Mouse (Mus musculus) kidney, postnatal 14 days (tissue): ENCODE data around the gene Gm10447.

Source experiments
- DNase-seq: peaks from one replicate; pipeline ENCODE4 v3.0.0; 2022; ENCODE audit warnings: mixed read lengths

Gene Gm10447

GRCm38 (mm10) chr11:53478383-53479170, 21.7 kb upstream of the Gm10447 start:
- no peak for DNase-seq

DNA sequence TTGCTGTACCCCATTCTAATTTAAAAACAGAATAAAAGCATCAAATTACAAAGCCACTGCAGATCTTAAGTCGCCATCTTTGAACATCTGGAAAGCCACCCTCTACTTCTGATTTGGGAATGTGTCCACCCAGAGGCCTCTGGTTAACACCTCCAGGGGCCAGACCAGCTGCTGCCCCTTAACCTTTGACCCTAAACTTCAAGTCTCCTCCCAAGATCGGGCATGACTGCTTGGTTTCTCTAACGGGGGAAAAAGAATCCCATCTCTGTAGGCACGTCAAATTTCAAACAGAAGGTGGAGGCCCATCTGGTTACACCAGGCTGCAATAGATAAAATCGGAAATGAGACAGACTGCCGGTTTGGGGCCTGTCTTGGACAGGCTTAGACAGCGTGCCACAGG, 20.9 kb upstream of the Gm10447 start:
- DNase-seq, result no peak

DNA sequence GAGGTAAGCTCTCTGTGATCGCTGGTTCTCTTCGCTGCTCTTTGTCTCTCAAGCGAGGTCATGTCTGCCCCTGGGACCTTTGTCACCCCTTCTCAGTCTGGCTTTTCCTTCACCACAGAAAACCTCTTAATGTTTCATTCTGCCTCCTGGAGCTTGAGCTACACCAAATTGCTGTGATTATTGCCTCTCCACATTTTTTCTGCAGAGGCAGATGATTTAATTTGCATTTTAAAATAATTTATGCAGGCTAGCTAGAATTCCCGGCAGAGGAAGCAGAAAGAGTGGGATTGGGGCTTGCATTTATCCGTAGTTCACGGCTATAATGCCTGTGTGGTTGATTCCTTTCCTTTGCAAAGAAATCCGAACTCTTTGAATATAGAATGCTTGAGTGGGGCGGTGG, 18.7 kb upstream of the Gm10447 start:
- no peak for DNase-seq

DNA sequence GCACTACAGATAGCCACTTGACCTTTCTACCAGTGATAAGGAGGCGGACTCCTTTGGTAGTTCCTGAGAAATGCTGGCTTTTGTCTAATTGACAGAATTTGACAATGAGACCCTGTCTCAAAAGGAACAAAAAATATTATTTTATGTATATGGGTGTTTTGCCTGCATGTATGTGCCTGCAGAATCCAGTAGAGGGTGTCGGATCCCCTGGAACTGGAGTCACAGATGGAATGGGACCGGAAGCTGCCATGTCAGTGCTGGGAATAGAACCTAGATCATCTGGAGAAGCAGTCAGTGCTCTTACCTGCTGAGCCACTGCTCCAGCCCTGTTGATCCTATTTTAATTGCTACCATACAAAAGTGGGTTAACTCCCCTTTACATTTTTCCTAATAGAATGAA, 15.8 kb upstream of the Gm10447 start:
- DNase-seq, result no peak

DNA sequence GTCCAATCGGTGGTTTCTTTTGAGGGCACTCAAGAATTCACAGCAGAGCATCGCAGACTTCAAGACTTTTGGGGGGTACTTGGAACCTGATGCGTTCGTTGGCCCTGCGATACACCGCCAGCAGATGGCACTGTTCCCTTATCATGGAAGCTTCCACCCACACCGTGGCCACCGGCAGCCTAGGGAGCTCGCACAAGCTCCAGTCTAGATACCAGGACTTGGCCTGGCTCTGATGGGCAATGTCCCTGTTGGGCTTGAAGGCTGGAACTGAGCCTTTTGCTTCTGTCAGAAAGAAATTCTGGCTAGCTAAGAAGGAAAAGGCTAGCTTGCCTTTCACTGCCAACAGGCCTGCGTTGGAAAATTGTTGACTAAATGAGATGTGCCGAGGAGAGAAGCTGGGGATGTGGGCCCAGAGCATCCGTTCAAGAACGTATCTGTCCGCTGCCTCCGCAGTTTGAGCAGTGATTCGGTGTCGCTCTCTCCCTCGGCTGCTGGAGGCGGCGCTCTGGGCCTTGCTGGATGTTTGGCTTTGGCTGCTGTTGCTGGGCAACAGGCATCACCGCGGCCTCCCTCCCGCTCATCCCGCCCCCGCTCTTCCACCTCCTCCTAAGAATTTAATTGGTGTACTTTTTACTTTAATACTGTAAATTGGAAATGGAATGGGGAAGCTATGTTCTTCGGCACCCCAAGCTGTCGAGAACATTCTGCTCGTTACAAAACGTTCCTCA, 13.2 kb upstream of the Gm10447 start, which contains the start of gene Gm9837:
Gene Gm9837, minus strand, starts transcription at position 512 of the 728 bp plus-strand sequence.
- DNase-seq, result peak; percentile 91

GRCm38 (mm10) chr11:53469294-53469967, 12.5 kb upstream of the Gm10447 start:
- no peak for DNase-seq

GRCm38 (mm10) chr11:53466231-53466971, 9.5 kb upstream of the Gm10447 start:
- DNase-seq, result peak; percentile 81

DNA sequence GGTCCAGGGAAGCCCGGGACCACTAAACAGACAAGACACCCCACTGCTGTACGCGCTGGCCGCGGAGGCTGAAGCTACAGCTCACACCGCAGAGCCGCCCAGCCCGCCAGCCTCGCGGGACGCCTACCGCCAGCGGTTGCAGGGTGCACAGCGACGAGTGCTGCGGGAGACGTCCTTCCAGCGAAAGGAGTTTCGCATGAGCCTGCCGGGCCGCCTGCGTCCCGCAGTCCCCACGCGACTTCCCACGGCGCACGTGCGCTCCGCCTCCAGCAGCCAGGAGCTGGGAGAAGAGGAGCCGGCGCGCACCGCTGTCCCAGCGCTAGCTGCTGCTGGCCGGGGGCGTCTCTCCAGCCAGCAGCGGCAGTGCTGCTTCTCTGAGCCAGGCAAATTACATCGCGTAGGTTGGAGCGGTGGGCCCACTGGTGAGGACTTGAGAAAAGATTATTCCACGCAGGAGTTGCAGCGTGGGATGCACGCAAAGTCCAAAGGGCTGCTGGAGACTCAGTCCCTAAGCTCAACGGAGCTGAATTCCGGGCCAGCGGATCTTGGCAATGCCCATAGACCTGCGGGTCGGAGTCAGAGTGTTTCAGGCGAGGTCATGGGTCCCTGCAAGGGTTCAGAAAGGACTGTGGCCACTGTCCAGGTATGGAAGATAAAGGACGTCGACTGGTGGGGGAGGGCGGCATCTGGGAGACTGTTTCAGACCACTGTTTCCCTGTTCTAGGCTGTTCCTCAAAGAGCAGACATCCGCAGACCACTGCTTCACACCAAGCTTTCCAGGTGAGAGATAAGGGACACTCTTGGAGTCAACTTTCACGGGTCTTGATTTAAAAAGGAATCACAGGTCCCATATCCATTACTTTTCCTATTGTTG, 6.9 kb upstream of the Gm10447 start:
- DNase-seq, result no peak

DNA sequence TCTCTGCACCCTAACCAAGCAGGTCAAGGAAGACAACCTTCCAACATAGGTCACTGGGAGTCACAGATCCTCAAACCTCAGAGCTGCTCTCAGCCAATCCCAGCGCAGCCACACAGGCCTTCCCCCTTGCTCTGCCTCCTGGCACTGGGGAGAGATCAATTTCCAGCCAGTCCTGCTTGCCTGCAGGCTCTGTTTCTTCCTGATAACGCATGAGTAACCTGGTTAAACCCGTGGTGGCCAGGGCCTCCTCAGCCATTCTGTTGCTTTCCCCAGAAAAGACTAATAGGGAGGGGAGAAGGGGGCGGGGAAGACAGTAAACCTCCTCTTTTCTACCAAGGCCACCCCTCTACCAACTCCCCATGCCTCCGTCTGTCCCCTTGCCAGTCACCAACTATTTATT, 4.8 kb upstream of the Gm10447 start:
- DNase-seq, result no peak

DNA sequence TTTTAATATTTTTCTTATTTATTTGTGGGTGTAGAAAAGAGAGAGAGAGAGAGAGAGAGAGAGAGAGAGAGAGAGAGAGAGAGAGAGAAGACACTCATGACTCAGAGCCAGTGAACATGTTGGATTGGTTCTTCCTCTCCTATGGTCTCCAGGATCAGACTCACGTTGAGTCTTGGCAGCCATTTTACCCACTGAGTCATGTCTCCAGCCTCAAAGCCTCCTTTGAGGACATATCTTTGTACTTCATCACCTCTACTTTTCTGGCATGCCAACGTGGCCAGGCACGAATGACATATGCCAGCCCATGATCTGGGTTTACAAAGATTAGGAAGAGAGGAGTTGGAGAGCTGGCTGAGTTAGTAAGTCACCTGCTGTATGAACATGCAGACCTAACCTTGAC, 3.3 kb upstream of the Gm10447 start:
- no peak for DNase-seq

- no peak for DNase-seq
Observed at GRCm38 (mm10) chr11:53458996-53459395, 2.1 kb upstream of the Gm10447 start.

DNA sequence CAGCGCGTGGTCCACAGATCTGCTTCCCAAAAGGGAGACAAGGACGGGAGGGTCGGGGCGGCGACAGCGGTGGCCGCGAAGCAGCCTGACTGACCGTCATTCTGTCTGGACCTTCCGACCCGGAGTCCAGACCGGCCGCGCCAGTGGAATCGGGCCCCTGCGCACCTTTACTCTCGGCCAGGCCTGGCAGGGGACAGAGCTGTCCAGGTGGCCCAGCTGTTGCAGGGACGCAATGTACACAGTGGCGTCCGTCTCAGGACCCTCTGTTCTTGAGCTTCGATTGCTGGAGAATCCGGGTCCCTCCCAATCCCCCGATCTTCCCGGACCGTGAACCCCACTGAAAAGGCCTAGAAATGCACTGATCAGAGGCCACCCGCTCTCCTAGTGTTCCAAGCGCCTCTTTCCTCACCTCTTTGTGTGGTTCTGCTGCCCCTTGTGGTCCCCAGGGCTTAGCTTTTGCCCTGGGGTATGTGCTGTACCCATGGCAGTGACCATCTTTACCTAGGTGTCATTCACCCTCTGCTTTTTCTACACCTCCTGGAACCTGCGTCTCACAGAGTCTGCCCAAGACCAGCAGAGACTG, 553 bp upstream of the Gm10447 start:
- DNase-seq, result no peak

- no peak for DNase-seq
Observed at GRCm38 (mm10) chr11:53453031-53453430, 3.9 kb downstream of the Gm10447 start.

GRCm38 (mm10) chr11:53452396-53452795, 4.5 kb downstream of the Gm10447 start:
- DNase-seq, result no peak

- no peak for DNase-seq
Observed at GRCm38 (mm10) chr11:53451361-53451760, 5.5 kb downstream of the Gm10447 start.

DNA sequence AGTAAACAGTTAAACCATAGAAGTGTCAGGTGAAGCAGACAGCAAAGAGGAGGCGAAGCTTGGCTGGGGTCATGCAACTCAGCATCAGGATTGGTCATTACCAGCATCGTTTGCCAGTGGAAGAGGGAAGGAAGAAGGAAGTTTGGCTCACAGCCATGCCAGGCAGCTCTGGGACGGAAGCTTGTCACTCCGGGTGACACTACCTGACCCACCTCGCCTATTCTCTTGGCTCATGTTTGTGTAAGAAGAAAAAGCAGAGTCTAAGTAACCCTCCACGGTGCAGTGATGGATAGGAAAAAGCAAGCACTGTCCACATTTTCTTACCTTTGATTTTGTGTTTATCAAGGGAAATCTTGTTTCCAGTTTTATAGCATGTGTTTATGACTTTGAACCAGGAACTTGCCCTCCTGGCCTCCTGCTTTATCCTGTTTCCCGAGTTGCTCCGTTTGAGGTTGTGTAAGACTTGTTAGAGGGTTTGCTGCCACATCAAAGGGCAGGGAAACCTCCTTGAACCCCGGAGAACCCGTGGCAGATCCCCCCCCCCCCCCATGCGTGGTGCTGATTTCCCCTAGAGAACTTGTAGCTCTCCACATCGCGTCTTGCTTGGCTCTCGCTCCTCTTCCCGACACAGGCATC, 6.7 kb downstream of the Gm10447 start:
- DNase-seq, result no peak

DNA sequence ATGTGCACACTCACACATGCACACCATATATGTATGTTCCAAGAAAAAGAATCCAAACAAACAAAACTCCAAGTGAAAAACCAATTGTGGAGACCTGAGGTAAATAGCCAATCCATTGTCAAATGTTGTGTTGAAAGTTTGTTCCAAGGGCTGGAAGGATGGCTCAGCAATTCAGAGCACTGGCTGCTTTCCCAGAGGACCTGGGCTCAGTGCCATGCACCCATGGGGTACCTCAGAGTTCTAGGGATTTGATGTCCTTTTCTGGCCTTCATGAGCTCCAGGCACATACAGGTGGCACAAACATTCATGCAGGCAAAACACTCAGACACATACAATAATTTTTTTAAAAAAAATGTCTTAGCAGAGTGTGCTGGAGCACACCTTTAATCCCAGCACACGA, 8.4 kb downstream of the Gm10447 start:
- DNase-seq, result peak; percentile 77

DNA sequence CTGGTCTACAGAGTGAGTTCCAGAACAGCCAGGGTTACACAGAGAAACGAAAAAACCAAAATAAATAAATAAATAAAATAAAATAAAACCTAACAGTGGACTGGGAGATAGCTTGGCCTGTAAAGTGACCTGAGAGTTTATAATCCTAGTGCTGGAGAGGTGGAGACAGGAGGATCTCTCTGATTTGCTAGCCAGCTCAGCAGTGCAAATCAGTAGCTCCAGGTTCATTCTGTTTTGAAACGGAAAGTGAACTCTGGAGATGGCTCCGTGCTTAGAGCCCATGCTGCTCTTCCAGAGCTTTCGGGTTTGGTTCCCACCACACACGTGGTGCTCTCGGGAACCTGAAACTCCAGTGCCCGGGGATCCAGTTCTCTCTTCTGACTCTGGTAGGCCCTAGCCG, 8.9 kb downstream of the Gm10447 start:
- DNase-seq, result no peak

DNA sequence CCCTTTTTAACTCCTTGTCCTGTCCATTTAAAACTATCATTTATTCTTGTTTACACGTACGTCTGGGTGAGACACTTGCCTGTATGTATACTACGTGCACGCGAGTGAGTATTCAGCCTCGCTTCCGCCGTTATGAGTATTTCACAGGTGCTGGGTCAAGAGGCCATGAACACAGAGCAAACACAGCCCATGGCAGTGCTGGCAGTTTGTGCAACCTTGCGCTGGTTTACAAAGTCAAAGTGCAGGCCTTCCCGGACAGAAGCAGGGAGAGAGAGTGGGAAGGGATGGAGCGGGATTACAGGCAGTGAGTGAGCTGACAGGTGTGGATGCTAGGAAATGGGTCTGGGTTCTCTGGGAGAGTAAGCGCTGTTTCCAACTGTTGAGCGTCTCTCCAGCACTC, 10.7 kb downstream of the Gm10447 start:
- DNase-seq, result no peak

DNA sequence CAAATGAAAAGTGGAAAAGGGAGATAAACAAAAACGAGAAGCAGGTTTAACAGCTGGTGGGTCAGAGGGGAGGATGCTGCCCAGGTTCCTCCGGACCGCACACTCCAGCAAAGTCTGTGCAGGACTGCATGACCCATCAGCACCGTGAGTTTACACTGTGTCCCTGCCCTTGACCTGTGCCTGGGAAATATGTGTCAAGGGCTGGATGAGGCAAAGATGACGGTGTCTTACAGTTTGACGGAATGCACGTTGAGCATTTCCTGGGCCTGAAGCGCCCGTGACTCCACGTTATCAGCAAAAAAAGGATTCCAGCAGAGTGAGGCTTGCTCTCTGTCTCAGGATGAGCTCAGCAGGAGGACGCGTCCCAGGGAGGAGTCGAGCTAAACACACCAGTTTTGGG, 11.3 kb downstream of the Gm10447 start:
- DNase-seq, result no peak

DNA sequence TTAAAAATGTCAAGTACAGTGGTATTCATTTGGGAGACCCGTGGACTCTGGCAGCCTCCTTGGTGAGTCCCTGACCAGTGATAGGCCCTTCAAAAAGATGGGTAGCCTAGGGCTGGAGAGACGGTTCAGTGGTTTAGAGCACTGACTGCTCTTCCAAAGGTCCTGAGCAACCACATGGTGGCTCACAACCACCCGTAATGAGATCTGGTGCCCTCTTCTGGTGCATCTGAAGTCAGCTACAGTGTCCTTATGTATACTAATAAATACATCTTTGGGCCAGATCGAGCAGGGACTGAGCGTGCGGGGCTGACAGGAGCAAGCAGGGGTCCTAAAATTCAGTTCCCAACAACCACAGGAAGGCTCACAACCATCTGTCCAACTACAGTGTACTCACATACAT, 13.0 kb downstream of the Gm10447 start:
- peak; percentile 44 for DNase-seq
